Mouse (Mus musculus) T-helper 17 cell (primary cell): ENCODE data around the gene Dnah7a.
"Not testable (repeated sequence)": the region's sequence is repeated elsewhere in the genome, so short reads cannot be mapped to it uniquely, and the experiment has no call there.

Experiments used
- in situ Hi-C, 2 experiments: fragments of 300-600 bp; cut with MboI, MseI; formaldehyde crosslinking; loops; 1 replicate in 1 of 2; 2 replicates in 1 of 2; pipeline ENCODE4 v1.15.1; 2025; ENCODE audit warnings: high pct_unique_total_duplicates in 2 of 2

Dnah7a gene

GRCm38 (mm10) chr1:53709602-53710001, 3.0 kb upstream of the Dnah7a start:
- in situ Hi-C loops: not testable (repeated sequence)

- in situ Hi-C loops: no loop called here
Observed at GRCm38 (mm10) chr1:53704164-53704563, 2.4 kb downstream of the Dnah7a start.

- in situ Hi-C loops: not testable (repeated sequence)
Observed at GRCm38 (mm10) chr1:53664268-53664667, 42.3 kb downstream of the Dnah7a start.

- in situ Hi-C loops: no loop called here
Observed at GRCm38 (mm10) chr1:53639865-53640794, 66.5 kb downstream of the Dnah7a start.

- in situ Hi-C loops: not testable (repeated sequence)
Observed at GRCm38 (mm10) chr1:53635641-53636040, 70.9 kb downstream of the Dnah7a start.

GRCm38 (mm10) chr1:53632040-53632439, 74.5 kb downstream of the Dnah7a start:
- in situ Hi-C loops: not testable (repeated sequence)

GRCm38 (mm10) chr1:53630011-53630410, 76.6 kb downstream of the Dnah7a start:
- in situ Hi-C loops: no loop called here

- in situ Hi-C loops: no loop called here
Observed at GRCm38 (mm10) chr1:53613486-53613885, 93.1 kb downstream of the Dnah7a start.

GRCm38 (mm10) chr1:53581326-53581725, 125.3 kb downstream of the Dnah7a start:
- in situ Hi-C loops: not testable (repeated sequence)

- in situ Hi-C loops: not testable (repeated sequence)
Observed at GRCm38 (mm10) chr1:53557918-53558317, 148.7 kb downstream of the Dnah7a start.

- in situ Hi-C loops: loop anchor here in 1 of 2 experiments (10.0 kb wide), 1 partner anchor 772 kb away; no protein-coding TSS in a partner anchor
Observed at GRCm38 (mm10) chr1:53547018-53547417, 159.6 kb downstream of the Dnah7a start.

- in situ Hi-C loops: not testable (repeated sequence)
Observed at GRCm38 (mm10) chr1:53538356-53538755, 168.2 kb downstream of the Dnah7a start.

- in situ Hi-C loops: not testable (repeated sequence)
Observed at GRCm38 (mm10) chr1:53534826-53535225, 171.8 kb downstream of the Dnah7a start.

- in situ Hi-C loops: not testable (repeated sequence)
Observed at GRCm38 (mm10) chr1:53526021-53526420, 180.6 kb downstream of the Dnah7a start.

- in situ Hi-C loops: no loop called here
Observed at GRCm38 (mm10) chr1:53473699-53474098, 232.9 kb downstream of the Dnah7a start.

- in situ Hi-C loops: not testable (repeated sequence)
Observed at GRCm38 (mm10) chr1:53472084-53472483, 234.5 kb downstream of the Dnah7a start.

GRCm38 (mm10) chr1:53467325-53467670, 239.3 kb downstream of the Dnah7a start:
- in situ Hi-C loops: no loop called here

- in situ Hi-C loops: not testable (repeated sequence)
Observed at GRCm38 (mm10) chr1:53466524-53467324, 239.9 kb downstream of the Dnah7a start.

GRCm38 (mm10) chr1:53439173-53439572, 267.4 kb downstream of the Dnah7a start:
- in situ Hi-C loops: not testable (repeated sequence)

- in situ Hi-C loops: not testable (repeated sequence)
Observed at GRCm38 (mm10) chr1:53432433-53432832, 274.2 kb downstream of the Dnah7a start.

GRCm38 (mm10) chr1:53405803-53406325, 300.7 kb downstream of the Dnah7a start:
- in situ Hi-C loops: no loop called here
